Mouse (Mus musculus) liver, embryonic 16.5 days (tissue): ENCODE measurements around the gene Paxip1. TPM values are rescaled to one million over a fixed set of nuclear protein-coding genes. Genes with fewer than 3 reads are reported as not detected.

Experiments
- ATAC-seq: fragments of 200-750 bp; cut with Nextera tagmentation; 2 replicates; pipeline ENCODE4 v1.8.0; 2017; ENCODE audit warnings: low read depth, mild to moderate bottlenecking, moderate number of reproducible peaks, moderate library complexity
- H3K27ac ChIP-seq: fragments of 300-500 bp; sonication (generic); 2 replicates; pipeline ENCODE4 v1.5.1; 2014; ENCODE audit warnings: mild to moderate bottlenecking, low read length
- H3K27me3 ChIP-seq: fragments of 300-500 bp; sonication (generic); 2 replicates; pipeline ENCODE4 v1.6.1; 2014; ENCODE audit warnings: low read depth, low read length, mixed read lengths; ENCODE audit not compliant: control insufficient read depth, insufficient read depth
- H3K36me3 ChIP-seq: fragments of 300-500 bp; sonication (generic); 2 replicates; pipeline ENCODE4 v1.6.1; 2014; ENCODE audit warnings: mild to moderate bottlenecking; ENCODE audit not compliant: control insufficient read depth, insufficient read depth
- H3K4me1 ChIP-seq: fragments of 300-500 bp; sonication (generic); 2 replicates; pipeline ENCODE4 v1.6.1; 2014; ENCODE audit warnings: low read depth, low read length, mixed read lengths; ENCODE audit not compliant: control insufficient read depth
- H3K4me2 ChIP-seq: fragments of 300-500 bp; sonication (generic); 2 replicates; pipeline ENCODE4 v1.6.1; 2014; ENCODE audit warnings: low read depth, low read length, mixed read lengths
- H3K4me3 ChIP-seq: fragments of 300-500 bp; sonication (generic); 2 replicates; pipeline ENCODE4 v1.5.1; 2014; ENCODE audit warnings: low read depth, mild to moderate bottlenecking, low read length
- H3K9ac ChIP-seq: fragments of 300-500 bp; sonication (generic); 2 replicates; pipeline ENCODE4 v1.6.1; 2014; ENCODE audit warnings: low read depth, low read length
- H3K9me3 ChIP-seq: fragments of 300-500 bp; sonication (generic); replicated peaks from 2 replicates; pipeline ENCODE4 v1.6.1; 2016; ENCODE audit warnings: low read length; ENCODE audit not compliant: control insufficient read depth
- WGBS: fragments of 180-500 bp; shearing (Covaris S2); extraction: QIAGEN DNeasy Blood & Tissue Kit; methylation state at CpG from one replicate; pipeline ENCODE4 v1.1.7; 2014; ENCODE audit not compliant: insufficient replicate concordance; 5-methylcytosine and 5-hydroxymethylcytosine counted together
- polyA plus RNA-seq: library from polyadenylated mRNA; unstranded; fragments of >200 nt; fragmentation: Nextera tagmentation; extraction: Ambion mirVana; gene quantifications from 2 replicates; pipeline ENCODE4 v1.2.1, GENCODE M21; 2015

Paxip1 gene
- polyA plus RNA-seq, 1 experiment from 2014 or later = 17.2 TPM

- Histone ChIP-seq H3K9ac (no peak overlapping the region), H3K27me3 (no peaks in the 10 kb centered on the region), H3K27ac (no peak overlapping the region), H3K4me1 (peaks cover 11% of the 10 kb centered on the region), H3K36me3 (no peaks in the 10 kb centered on the region), H3K9me3 (no peaks in the 10 kb centered on the region), H3K4me3 (no peak overlapping the region), H3K4me2 (no peak overlapping the region)
- WGBS = 49% methylated on average over 9 of the region's 9 CpGs
- ATAC-seq = no peak
These were observed 77.1 kb downstream of the Paxip1 start for GRCm38 (mm10) chr5:27714356-27714755.

- no peaks in the 10 kb centered on the region for H3K27me3 ChIP-seq
- H3K4me1 ChIP-seq = peaks cover 39% of the 10 kb centered on the region
These were observed 79.9 kb downstream of the Paxip1 start for GRCm38 (mm10) chr5:27711461-27712192.

GRCm38 (mm10) chr5:27708209-27708608 is 83.3 kb downstream of the Paxip1 start:
- H3K9me3 ChIP-seq = no peaks in the 10 kb centered on the region
- H3K9ac ChIP-seq = peak overlapping the region; percentile 54
- 3% methylated on average over 6 of the region's 6 CpGs for WGBS
- peak overlapping the region; percentile 39 for H3K4me3 ChIP-seq
- no peaks in the 10 kb centered on the region for H3K36me3 ChIP-seq
- H3K4me1 ChIP-seq = peaks cover 44% of the 10 kb centered on the region
- peak overlapping the region; percentile 68 for H3K4me2 ChIP-seq
- H3K27ac ChIP-seq = peak overlapping the region; percentile 88
- no peaks in the 10 kb centered on the region for H3K27me3 ChIP-seq
- ATAC-seq = peak; percentile 91

More at GRCm38 (mm10) chr5:27711461-27712192, 79.9 kb downstream of the Paxip1 start:
- no peaks in the 10 kb centered on the region for H3K9me3 ChIP-seq
- no peaks in the 10 kb centered on the region for H3K36me3 ChIP-seq
- no peak overlapping the region for H3K27ac ChIP-seq
- H3K4me3 ChIP-seq = no peak overlapping the region
- no peak overlapping the region for H3K4me2 ChIP-seq
- no peak for ATAC-seq
- 61% methylated on average over 8 of the region's 8 CpGs for WGBS
- H3K9ac ChIP-seq = no peak overlapping the region

- no peak overlapping the region for H3K4me3 ChIP-seq
- peak overlapping the region; percentile 54 for H3K9ac ChIP-seq
- H3K4me2 ChIP-seq = peak overlapping the region; percentile 68
- peak; percentile 76 for ATAC-seq
- peak overlapping the region; percentile 80 for H3K27ac ChIP-seq
- H3K27me3 ChIP-seq = no peaks in the 10 kb centered on the region
- no peaks in the 10 kb centered on the region for H3K9me3 ChIP-seq
- H3K4me1 ChIP-seq = peaks cover 44% of the 10 kb centered on the region
- no peaks in the 10 kb centered on the region for H3K36me3 ChIP-seq
These were observed 84.2 kb downstream of the Paxip1 start for GRCm38 (mm10) chr5:27707283-27707682.

- H3K4me3 ChIP-seq = no peak overlapping the region
- WGBS = 33% methylated on average over 6 of the region's 6 CpGs
- H3K9ac ChIP-seq = no peak overlapping the region
- no peaks in the 10 kb centered on the region for H3K27me3 ChIP-seq
- no peak overlapping the region for H3K27ac ChIP-seq
- H3K9me3 ChIP-seq = no peaks in the 10 kb centered on the region
- H3K4me2 ChIP-seq = no peak overlapping the region
- H3K4me1 ChIP-seq = peaks cover 44% of the 10 kb centered on the region
- no peak for ATAC-seq
- no peaks in the 10 kb centered on the region for H3K36me3 ChIP-seq
These were observed 84.9 kb downstream of the Paxip1 start for GRCm38 (mm10) chr5:27706551-27706950.

- Histone ChIP-seq H3K4me1 (peaks cover 39% of the 10 kb centered on the region), H3K4me3 (no peak overlapping the region), H3K27ac (no peak overlapping the region), H3K27me3 (no peaks in the 10 kb centered on the region), H3K36me3 (no peaks in the 10 kb centered on the region), H3K4me2 (no peak overlapping the region), H3K9me3 (no peaks in the 10 kb centered on the region), H3K9ac (no peak overlapping the region)
- ATAC-seq = no peak
These were observed 86.5 kb downstream of the Paxip1 start for GRCm38 (mm10) chr5:27705020-27705419.

GRCm38 (mm10) chr5:27702482-27702881 is 89.0 kb downstream of the Paxip1 start:
- H3K4me3 ChIP-seq = no peak overlapping the region
- no peaks in the 10 kb centered on the region for H3K36me3 ChIP-seq
- 75% methylated on average over 6 of the region's 6 CpGs for WGBS
- ATAC-seq = no peak
- H3K9me3 ChIP-seq = no peaks in the 10 kb centered on the region
- H3K9ac ChIP-seq = no peak overlapping the region
- peaks cover 14% of the 10 kb centered on the region for H3K4me1 ChIP-seq
- H3K4me2 ChIP-seq = no peak overlapping the region
- H3K27ac ChIP-seq = no peak overlapping the region
- no peaks in the 10 kb centered on the region for H3K27me3 ChIP-seq

Other genes with a start within 250 kb of the Paxip1 start
- not detected in 2 replicates for gene Htr5a, start 50.5 kb upstream of the Paxip1 start, polyA plus RNA-seq